Mouse (Mus musculus) subcutaneous adipose tissue, adult 2 months (tissue): ENCODE results near the gene 4930402H24Rik. TPM values are rescaled to one million over a fixed set of nuclear protein-coding genes. Genes with fewer than 3 reads are reported as not detected.

Experiments
- polyA plus RNA-seq: library from polyadenylated mRNA; depleted of rRNA; stranded (reverse); fragments of >200 nt; gene quantifications from 2 replicates; pipeline ENCODE4 v1.2.3, GENCODE M21; 2012; ENCODE audit warnings: low replicate concordance; rRNA removed

The 4930402H24Rik gene
- 124 and 141 TPM in 2 replicates for polyA plus RNA-seq

GRCm38 (mm10) chr2:130905751-130906583, at the start of gene 4930402H24Rik, which contains the start of gene Atrn:
Gene 4930402H24Rik, minus strand, starts transcription at chr2:130906406.
Gene Atrn, plus strand, starts transcription at chr2:130906495.

GRCm38 (mm10) chr2:130697153-130697810, 208.9 kb downstream of the 4930402H24Rik start, which contains the start of gene Slc4a11:
Gene Slc4a11, minus strand, starts transcription at chr2:130697519.

GRCm38 (mm10) chr2:130667559-130667958, 238.6 kb downstream of the 4930402H24Rik start, which contains the start of gene Itpa:
Gene Itpa, plus strand, starts transcription at chr2:130667610.

GRCm38 (mm10) chr2:130664102-130664701, 242.0 kb downstream of the 4930402H24Rik start, which contains the start of gene Ddrgk1:
Gene Ddrgk1, minus strand, starts transcription at chr2:130664659.

Other genes starting within 250 kb of the 4930402H24Rik start
- gene Ddrgk1, start 241.7 kb downstream of the 4930402H24Rik start, polyA plus RNA-seq: 71.0 and 76.8 TPM in 2 replicates
- gene Itpa, start 238.8 kb downstream of the 4930402H24Rik start, polyA plus RNA-seq: 35.6 and 38.2 TPM in 2 replicates
- 4.9 and 8.8 TPM in 2 replicates for gene Slc4a11, start 208.9 kb downstream of the 4930402H24Rik start, polyA plus RNA-seq
- gene Atrn, start 89 bp upstream of the 4930402H24Rik start, polyA plus RNA-seq: 17.4 and 22.1 TPM in 2 replicates
- gene Gfra4, start 136.7 kb upstream of the 4930402H24Rik start, polyA plus RNA-seq: 10.7 and 39.6 TPM in 2 replicates
- 21.7 and 41.1 TPM in 2 replicates for gene Adam33, start 157.4 kb upstream of the 4930402H24Rik start, polyA plus RNA-seq
- gene Siglec1, start 180.4 kb upstream of the 4930402H24Rik start, polyA plus RNA-seq: 18.5 and 25.9 TPM in 2 replicates
- gene Hspa12b, start 220.9 kb upstream of the 4930402H24Rik start, polyA plus RNA-seq: 32.4 and 75.2 TPM in 2 replicates
- not detected in 2 replicates for gene Gm11037, start 227.1 kb upstream of the 4930402H24Rik start, polyA plus RNA-seq